Mouse (Mus musculus): ENCODE results near the gene Gpr156. TPM values are rescaled to one million over a fixed set of nuclear protein-coding genes. Genes with fewer than 3 reads are reported as not detected.

Gpr156 gene
- polyA plus RNA-seq, 1 experiment from 2014 or later: 7.8 TPM

- Histone ChIP-seq H3K27me3 (ENCODE audit: control insufficient read depth, insufficient read depth, low read length) (no peaks in the 10 kb centered on the region), H3K9me3 (ENCODE audit: control insufficient read depth, low read length) (no peaks in the 10 kb centered on the region), H3K36me3 (ENCODE audit: control insufficient read depth, insufficient read depth, low read length) (peaks cover 14% of the 10 kb centered on the region), H3K27ac (ENCODE audit: low read depth, low read length) (no peak overlapping the region), H3K9ac (ENCODE audit: low read length) (no peak overlapping the region), H3K4me3 (ENCODE audit: low read depth, low read length) (no peak overlapping the region), H3K4me1 (ENCODE audit: control insufficient read depth, insufficient read depth, low read length) (no peaks in the 10 kb centered on the region), H3K4me2 (ENCODE audit: low read depth) (no peak overlapping the region)
- DNase-seq (ENCODE audit: low spot score) (no peak), ATAC-seq (ENCODE audit: insufficient read depth, low FRiP score, low TSS enrichment) (no peak)
- 95% methylated on average over 7 of the region's 7 CpGs for WGBS
Observed at GRCm38 (mm10) chr16:37878951-37879505, 37.3 kb upstream of the Gpr156 start.

DNA sequence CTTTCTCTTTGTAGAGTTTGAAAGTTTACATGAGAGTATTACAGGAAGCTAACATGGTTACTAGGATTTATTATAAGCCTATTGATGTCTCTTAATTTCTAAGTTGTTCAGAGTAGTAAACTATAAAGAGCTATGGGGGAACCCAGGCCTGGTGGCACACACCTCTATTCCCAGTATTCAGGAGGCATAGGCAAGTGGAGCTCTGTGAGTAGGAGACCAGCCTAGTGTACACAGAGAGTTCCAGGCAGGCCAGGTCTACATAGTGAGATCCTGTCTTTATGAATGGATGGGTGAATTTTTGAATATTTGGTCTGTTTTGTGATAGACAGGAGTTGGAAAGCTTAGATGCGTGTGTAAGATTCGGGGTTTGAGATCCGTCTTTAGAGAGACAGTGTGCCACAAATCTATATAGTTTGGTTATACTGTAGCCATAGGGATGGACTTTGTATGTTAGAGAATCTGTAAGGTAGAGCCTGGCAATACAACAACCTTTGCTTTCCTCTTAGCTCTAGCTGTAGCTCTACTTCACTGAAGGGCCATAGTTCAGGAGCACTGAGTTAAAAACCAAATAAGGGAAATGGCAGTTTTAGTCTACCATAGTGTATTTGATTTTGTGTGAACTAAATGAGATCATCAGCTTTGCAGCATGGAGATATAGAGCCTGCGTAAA, 36.4 kb upstream of the Gpr156 start:
- 97% methylated on average over 4 of the region's 4 CpGs for WGBS
- no peak overlapping the region for H3K4me3 ChIP-seq (ENCODE audit: low read depth, low read length)
- ATAC-seq (ENCODE audit: insufficient read depth, low FRiP score, low TSS enrichment) (no peak), DNase-seq (ENCODE audit: low spot score) (no peak)
- H3K9me3 ChIP-seq (ENCODE audit: control insufficient read depth, low read length): no peaks in the 10 kb centered on the region
- H3K36me3 ChIP-seq (ENCODE audit: control insufficient read depth, insufficient read depth, low read length): peaks cover 14% of the 10 kb centered on the region
- no peak overlapping the region for H3K27ac ChIP-seq (ENCODE audit: low read depth, low read length)
- H3K4me2 ChIP-seq (ENCODE audit: low read depth): no peak overlapping the region
- no peaks in the 10 kb centered on the region for H3K4me1 ChIP-seq (ENCODE audit: control insufficient read depth, insufficient read depth, low read length)
- no peaks in the 10 kb centered on the region for H3K27me3 ChIP-seq (ENCODE audit: control insufficient read depth, insufficient read depth, low read length)
- no peak overlapping the region for H3K9ac ChIP-seq (ENCODE audit: low read length)

GRCm38 (mm10) chr16:37881168-37881567, 35.1 kb upstream of the Gpr156 start:
- 94% methylated on average over 2 of the region's 2 CpGs for WGBS
- no peak for ATAC-seq (ENCODE audit: insufficient read depth, low FRiP score, low TSS enrichment)
- Histone ChIP-seq H3K27ac (ENCODE audit: low read depth, low read length) (no peak overlapping the region), H3K4me1 (ENCODE audit: control insufficient read depth, insufficient read depth, low read length) (no peaks in the 10 kb centered on the region), H3K36me3 (ENCODE audit: control insufficient read depth, insufficient read depth, low read length) (peaks cover 14% of the 10 kb centered on the region), H3K4me3 (ENCODE audit: low read depth, low read length) (no peak overlapping the region), H3K9ac (ENCODE audit: low read length) (no peak overlapping the region), H3K4me2 (ENCODE audit: low read depth) (no peak overlapping the region), H3K9me3 (ENCODE audit: control insufficient read depth, low read length) (no peaks in the 10 kb centered on the region), H3K27me3 (ENCODE audit: control insufficient read depth, insufficient read depth, low read length) (no peaks in the 10 kb centered on the region)
- no peak for DNase-seq (ENCODE audit: low spot score)

- 85% methylated on average over 3 of the region's 3 CpGs for WGBS
- H3K9ac ChIP-seq (ENCODE audit: low read length): no peak overlapping the region
- no peak for ATAC-seq (ENCODE audit: insufficient read depth, low FRiP score, low TSS enrichment)
- no peak overlapping the region for H3K4me2 ChIP-seq (ENCODE audit: low read depth)
- H3K36me3 ChIP-seq (ENCODE audit: control insufficient read depth, insufficient read depth, low read length): no peaks in the 10 kb centered on the region
- H3K9me3 ChIP-seq (ENCODE audit: control insufficient read depth, low read length): no peaks in the 10 kb centered on the region
- no peak overlapping the region for H3K4me3 ChIP-seq (ENCODE audit: low read depth, low read length)
- H3K27me3 ChIP-seq (ENCODE audit: control insufficient read depth, insufficient read depth, low read length): no peaks in the 10 kb centered on the region
- no peak for DNase-seq (ENCODE audit: low spot score)
- no peak overlapping the region for H3K27ac ChIP-seq (ENCODE audit: low read depth, low read length)
- H3K4me1 ChIP-seq (ENCODE audit: control insufficient read depth, insufficient read depth, low read length): no peaks in the 10 kb centered on the region
Observed at GRCm38 (mm10) chr16:37888986-37889385, 27.3 kb upstream of the Gpr156 start.

DNA sequence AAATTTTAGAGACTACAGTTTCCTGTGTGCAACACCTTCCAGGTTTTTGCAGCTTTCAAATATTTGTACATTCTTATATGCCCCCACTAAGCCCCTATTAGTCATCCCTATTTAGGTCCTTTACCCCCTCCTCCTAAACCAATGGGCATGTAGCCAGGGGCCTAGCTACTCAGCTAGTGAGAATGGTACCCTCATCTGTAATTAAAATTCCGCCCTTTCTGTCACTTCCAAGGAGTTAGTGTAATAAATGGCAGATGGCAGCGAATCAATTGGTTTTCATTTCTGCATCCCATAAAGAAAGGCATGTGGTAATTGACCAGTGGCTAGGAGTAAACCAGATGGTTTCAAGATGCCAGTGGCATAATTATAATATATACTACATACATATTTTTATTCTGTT, 23.6 kb upstream of the Gpr156 start:
- Histone ChIP-seq H3K4me2 (ENCODE audit: low read depth) (no peak overlapping the region), H3K4me3 (ENCODE audit: low read depth, low read length) (no peak overlapping the region), H3K9me3 (ENCODE audit: control insufficient read depth, low read length) (no peaks in the 10 kb centered on the region), H3K4me1 (ENCODE audit: control insufficient read depth, insufficient read depth, low read length) (no peaks in the 10 kb centered on the region), H3K9ac (ENCODE audit: low read length) (no peak overlapping the region), H3K36me3 (ENCODE audit: control insufficient read depth, insufficient read depth, low read length) (no peaks in the 10 kb centered on the region), H3K27me3 (ENCODE audit: control insufficient read depth, insufficient read depth, low read length) (no peaks in the 10 kb centered on the region), H3K27ac (ENCODE audit: low read depth, low read length) (no peak overlapping the region)
- ATAC-seq (ENCODE audit: insufficient read depth, low FRiP score, low TSS enrichment) (no peak), DNase-seq (ENCODE audit: low spot score) (no peak)
- 32% methylated on average over 2 of the region's 2 CpGs for WGBS

DNA sequence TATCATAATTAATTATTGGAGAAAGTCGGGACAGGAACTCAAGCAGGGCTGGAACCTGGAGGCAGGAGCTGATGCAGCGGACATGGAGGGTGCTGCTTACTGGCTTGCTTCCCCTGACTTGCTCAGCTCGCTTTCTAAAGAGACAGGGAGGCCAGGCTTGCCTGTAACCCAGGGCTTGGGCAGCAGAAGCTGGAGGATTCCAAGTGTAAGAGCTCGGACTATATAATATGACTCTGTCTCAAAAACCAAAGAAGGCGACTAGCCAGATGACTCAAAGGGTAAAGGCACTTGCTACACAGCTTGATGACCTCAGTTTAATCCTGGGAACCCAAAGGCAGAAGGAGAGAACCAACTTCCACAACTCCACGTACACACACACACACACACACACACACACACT, 22.9 kb upstream of the Gpr156 start:
- 72% methylated on average over 6 of the region's 6 CpGs for WGBS
- Histone ChIP-seq H3K4me2 (ENCODE audit: low read depth) (no peak overlapping the region), H3K36me3 (ENCODE audit: control insufficient read depth, insufficient read depth, low read length) (no peaks in the 10 kb centered on the region), H3K9ac (ENCODE audit: low read length) (no peak overlapping the region), H3K4me1 (ENCODE audit: control insufficient read depth, insufficient read depth, low read length) (no peaks in the 10 kb centered on the region), H3K9me3 (ENCODE audit: control insufficient read depth, low read length) (no peaks in the 10 kb centered on the region), H3K4me3 (ENCODE audit: low read depth, low read length) (no peak overlapping the region), H3K27me3 (ENCODE audit: control insufficient read depth, insufficient read depth, low read length) (no peaks in the 10 kb centered on the region), H3K27ac (ENCODE audit: low read depth, low read length) (no peak overlapping the region)
- ATAC-seq (ENCODE audit: insufficient read depth, low FRiP score, low TSS enrichment) (no peak), DNase-seq (ENCODE audit: low spot score) (no peak)

GRCm38 (mm10) chr16:37893942-37894341, 22.4 kb upstream of the Gpr156 start:
- ATAC-seq (ENCODE audit: insufficient read depth, low FRiP score, low TSS enrichment) (no peak), DNase-seq (ENCODE audit: low spot score) (no peak)
- WGBS: 93% methylated on average over 2 of the region's 2 CpGs
- Histone ChIP-seq H3K36me3 (ENCODE audit: control insufficient read depth, insufficient read depth, low read length) (no peaks in the 10 kb centered on the region), H3K4me2 (ENCODE audit: low read depth) (no peak overlapping the region), H3K27me3 (ENCODE audit: control insufficient read depth, insufficient read depth, low read length) (no peaks in the 10 kb centered on the region), H3K4me1 (ENCODE audit: control insufficient read depth, insufficient read depth, low read length) (no peaks in the 10 kb centered on the region), H3K27ac (ENCODE audit: low read depth, low read length) (no peak overlapping the region), H3K4me3 (ENCODE audit: low read depth, low read length) (no peak overlapping the region), H3K9me3 (ENCODE audit: control insufficient read depth, low read length) (no peaks in the 10 kb centered on the region), H3K9ac (ENCODE audit: low read length) (no peak overlapping the region)

GRCm38 (mm10) chr16:37898790-37899189, 17.5 kb upstream of the Gpr156 start:
- Histone ChIP-seq H3K9me3 (ENCODE audit: control insufficient read depth, low read length) (no peaks in the 10 kb centered on the region), H3K36me3 (ENCODE audit: control insufficient read depth, insufficient read depth, low read length) (no peaks in the 10 kb centered on the region), H3K4me1 (ENCODE audit: control insufficient read depth, insufficient read depth, low read length) (no peaks in the 10 kb centered on the region), H3K27me3 (ENCODE audit: control insufficient read depth, insufficient read depth, low read length) (no peaks in the 10 kb centered on the region), H3K4me2 (ENCODE audit: low read depth) (no peak overlapping the region), H3K27ac (ENCODE audit: low read depth, low read length) (no peak overlapping the region), H3K4me3 (ENCODE audit: low read depth, low read length) (no peak overlapping the region), H3K9ac (ENCODE audit: low read length) (no peak overlapping the region)
- no peak for ATAC-seq (ENCODE audit: insufficient read depth, low FRiP score, low TSS enrichment)
- WGBS: 74% methylated on average over 5 of the region's 5 CpGs
- DNase-seq (ENCODE audit: low spot score): no peak

- Histone ChIP-seq H3K36me3 (ENCODE audit: control insufficient read depth, insufficient read depth, low read length) (no peaks in the 10 kb centered on the region), H3K9me3 (ENCODE audit: control insufficient read depth, low read length) (no peaks in the 10 kb centered on the region), H3K4me1 (ENCODE audit: control insufficient read depth, insufficient read depth, low read length) (no peaks in the 10 kb centered on the region), H3K27me3 (ENCODE audit: control insufficient read depth, insufficient read depth, low read length) (no peaks in the 10 kb centered on the region), H3K9ac (ENCODE audit: low read length) (no peak overlapping the region), H3K27ac (ENCODE audit: low read depth, low read length) (no peak overlapping the region), H3K4me3 (ENCODE audit: low read depth, low read length) (no peak overlapping the region), H3K4me2 (ENCODE audit: low read depth) (no peak overlapping the region)
- no peak for ATAC-seq (ENCODE audit: insufficient read depth, low FRiP score, low TSS enrichment)
- no peak for DNase-seq (ENCODE audit: low spot score)
- WGBS: 27% methylated on average over 2 of the region's 2 CpGs
Observed at GRCm38 (mm10) chr16:37899357-37899756, 16.9 kb upstream of the Gpr156 start.
